Mouse (Mus musculus) brain, embryonic 14.5 days (tissue): ENCODE data around the gene Mrpl2.

ENCODE experiments used
- CTCF ChIP-seq: fragments of 200-500 bp; IDR thresholded peaks from 2 replicates; pipeline ENCODE4 v1.5.1; 2012; ENCODE audit warnings: inconsistent platforms, mild to moderate bottlenecking, moderate library complexity, borderline replicate concordance; ENCODE audit not compliant: insufficient read depth, insufficient read length; ENCODE audit errors: extremely low read depth
- POLR2A ChIP-seq: fragments of 200-500 bp; IDR thresholded peaks from 2 replicates; pipeline ENCODE4 v1.6.1; 2012; ENCODE audit warnings: mild to moderate bottlenecking, inconsistent platforms, borderline replicate concordance; ENCODE audit not compliant: poor library complexity, insufficient read depth, insufficient read length, severe bottlenecking; ENCODE audit errors: extremely low read depth

- TF ChIP-seq CTCF, result no peak
- TF ChIP-seq POLR2A, result no peak
Measured at GRCm38 (mm10) chr17:46685913-46686312, 39.9 kb downstream of the Mrpl2 start.
